Mouse (Mus musculus) lung, adult 2 months (tissue): ENCODE measurements around the gene Dcaf15. TPM values are rescaled to one million over a fixed set of nuclear protein-coding genes. Genes with fewer than 3 reads are reported as not detected.

Experiments
- DNase-seq: peaks from one replicate; pipeline ENCODE4 v3.0.0; 2022
- H3K4me1 ChIP-seq: fragments of 200-500 bp; 2 replicates; pipeline ENCODE4 v1.6.1; 2011; ENCODE audit warnings: low read length; ENCODE audit not compliant: control insufficient read depth, insufficient read depth
- H3K4me3 ChIP-seq: fragments of 200-500 bp; replicated peaks from 2 replicates; pipeline ENCODE3; 2011; ENCODE audit warnings: low read depth, mild to moderate bottlenecking, control low read depth, low read length; ENCODE audit errors: extremely low read depth
- CTCF ChIP-seq: fragments of 200-500 bp; IDR thresholded peaks from 2 replicates; pipeline ENCODE4 v1.5.1; 2011; ENCODE audit warnings: mild to moderate bottlenecking, low read length, control low read depth; ENCODE audit not compliant: insufficient read depth
- POLR2A ChIP-seq: fragments of 200-500 bp; IDR thresholded peaks from 2 replicates; pipeline ENCODE4 v1.6.1; 2011; ENCODE audit warnings: low read depth, mild to moderate bottlenecking, control low read depth, low read length, borderline replicate concordance; ENCODE audit errors: extremely low read depth
- WGBS: fragments of 180-500 bp; shearing (Covaris S2); methylation state at CpG from one replicate; pipeline ENCODE4 v1.1.7; 2018; 5-methylcytosine and 5-hydroxymethylcytosine counted together
- polyA plus RNA-seq: library from polyadenylated mRNA; depleted of rRNA; stranded (reverse); fragments of >200 nt; gene quantifications from 2 replicates; pipeline ENCODE4 v1.2.3, GENCODE M21; 2012

The Dcaf15 gene
- polyA plus RNA-seq, 1 experiment, result 42.5 TPM

DNA sequence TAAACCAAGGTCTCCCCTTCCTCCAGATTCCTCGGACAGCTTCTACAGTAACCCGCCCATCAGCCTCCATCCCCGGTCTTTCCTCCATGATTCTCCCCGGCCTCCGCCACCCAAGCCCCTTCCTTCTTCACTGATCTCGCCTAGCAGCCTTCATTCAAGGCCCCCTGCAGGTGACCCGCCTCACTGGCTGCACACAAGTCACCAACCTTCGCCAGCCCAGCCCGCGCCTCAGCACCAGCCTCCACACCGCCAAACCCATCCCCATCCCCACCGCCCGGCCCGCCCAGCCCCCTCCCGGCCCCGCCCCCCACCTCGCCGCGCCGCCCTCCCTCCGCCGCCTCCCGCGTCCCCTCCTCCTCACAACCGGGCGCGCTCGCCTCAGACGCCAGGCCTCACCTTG is 347 bp downstream of the Dcaf15 start:
- no peak for TF ChIP-seq CTCF
- TF ChIP-seq POLR2A, result no peak
- WGBS, result under 1% methylated on average over 28 of the region's 29 CpGs
- DNase-seq, result no peak

DNA sequence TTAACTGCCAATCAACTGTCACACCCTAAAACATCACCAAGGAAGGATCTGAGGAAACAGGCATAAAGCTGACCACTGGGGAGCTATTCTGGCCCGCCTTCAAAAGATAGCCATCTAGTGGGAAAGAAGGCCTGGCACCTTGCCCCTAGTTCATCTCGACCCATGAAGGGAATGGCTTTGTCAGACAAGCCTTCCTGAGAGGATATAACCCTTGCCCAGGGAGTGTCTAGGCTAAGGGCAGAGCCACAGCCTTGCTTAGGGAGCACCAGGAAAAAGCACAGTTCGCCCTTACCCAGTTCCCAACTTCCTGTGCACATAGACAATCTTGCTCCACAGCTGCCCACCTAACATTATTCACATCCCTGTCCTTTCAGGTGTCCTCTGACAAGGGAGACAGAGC is 967 bp downstream of the Dcaf15 start:
- DNase-seq, result no peak
- WGBS, result 25% methylated on average over 3 of the region's 3 CpGs
- Histone ChIP-seq H3K4me1 (peaks cover 3% of the 10 kb centered on the region; the same call in 1 of the 2 replicates), H3K4me3 (no peak overlapping the region)
- TF ChIP-seq POLR2A (no peak), CTCF (no peak)

More for the DNA sequence above, 347 bp downstream of the Dcaf15 start:
- Histone ChIP-seq H3K4me3 (peak overlapping the region; percentile 45), H3K4me1 (peaks cover 3% of the 10 kb centered on the region; the same call in 1 of the 2 replicates)

DNA sequence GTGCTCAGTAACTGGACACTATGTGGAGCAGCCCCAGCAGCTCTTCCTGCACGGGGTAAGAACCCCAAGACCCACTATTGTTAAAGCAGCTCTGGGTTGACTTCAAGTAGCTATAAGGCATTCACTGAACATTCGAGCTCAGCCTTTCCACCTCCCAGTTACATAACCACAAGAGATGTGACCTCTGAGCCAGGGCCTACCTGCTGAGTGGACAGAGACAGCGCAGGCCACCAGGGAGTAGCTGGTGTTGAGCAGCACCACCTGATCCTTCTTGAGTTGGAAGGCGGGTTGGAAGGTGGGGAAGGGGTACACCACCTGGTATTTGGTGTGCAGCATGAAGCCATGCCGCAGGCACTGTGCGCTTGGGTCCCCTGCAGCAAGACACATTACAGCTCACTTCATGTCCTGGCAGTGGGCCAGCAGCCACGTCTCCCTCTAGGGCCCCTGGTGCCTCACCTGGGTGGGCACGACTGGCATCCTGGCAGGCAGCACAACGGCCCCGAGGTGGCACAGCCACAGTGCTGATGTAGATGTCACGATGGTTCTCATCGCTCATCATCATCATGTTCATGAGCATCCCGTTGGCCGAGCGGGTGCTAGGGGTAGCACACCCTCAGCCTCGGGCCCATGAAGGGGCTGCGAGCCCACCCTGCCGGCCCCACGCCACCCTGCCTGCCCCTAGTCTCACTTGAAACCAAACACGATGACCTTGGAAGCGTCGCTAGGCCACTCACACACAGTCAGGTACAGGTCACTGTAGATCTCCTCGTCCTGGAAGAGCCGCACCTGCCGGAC is 2.9 kb downstream of the Dcaf15 start:
- TF ChIP-seq POLR2A (no peak), CTCF (no peak)
- WGBS, result 89% methylated on average over 25 of the region's 25 CpGs
- DNase-seq, result no peak
- Histone ChIP-seq H3K4me1 (peaks cover 3% of the 10 kb centered on the region; the same call in 1 of the 2 replicates), H3K4me3 (no peak overlapping the region)

DNA sequence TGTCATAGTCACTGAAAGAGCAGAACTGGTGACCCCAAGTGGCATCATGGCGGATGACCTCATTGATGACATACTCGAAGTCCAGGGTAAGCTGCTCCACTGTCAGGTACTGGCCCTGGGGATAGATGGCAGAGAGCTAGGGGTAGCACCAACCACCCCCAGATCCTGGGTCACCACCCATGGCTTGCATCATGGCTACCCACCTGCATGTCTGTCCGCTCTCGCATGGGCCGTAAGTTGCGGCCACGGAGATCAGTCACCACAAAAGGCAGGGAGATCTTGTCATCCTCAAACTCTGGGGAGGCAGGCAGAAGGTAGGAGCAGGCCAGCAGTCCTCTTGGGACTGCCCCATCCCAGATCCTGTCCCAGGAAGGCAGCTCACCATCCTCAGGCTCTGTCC is 6.2 kb downstream of the Dcaf15 start:
- TF ChIP-seq CTCF (no peak), POLR2A (no peak)
- H3K4me3 ChIP-seq, result no peak overlapping the region
- no peak for DNase-seq
- 92% methylated on average over 7 of the region's 7 CpGs for WGBS
- no peaks in the 10 kb centered on the region for H3K4me1 ChIP-seq

DNA sequence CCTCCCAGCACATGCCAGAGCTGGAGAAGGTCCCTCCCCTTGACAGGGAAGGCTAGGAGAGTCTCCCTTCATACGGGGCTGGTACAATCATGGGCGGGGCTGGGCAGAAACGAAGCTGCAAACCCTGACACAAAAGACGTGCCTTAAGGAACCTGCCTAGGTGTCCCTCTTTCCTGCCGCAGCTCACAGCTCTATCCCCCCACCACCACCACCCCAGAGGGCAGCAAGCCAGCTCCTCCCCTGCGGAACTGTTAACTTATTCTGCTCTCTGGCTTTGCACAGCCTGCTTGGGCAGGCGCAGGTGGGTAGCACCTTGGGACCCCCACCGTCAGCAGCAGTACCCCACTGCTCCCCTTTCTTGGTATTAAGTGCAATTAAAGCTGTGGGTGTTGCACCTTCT is 8.5 kb downstream of the Dcaf15 start:
- TF ChIP-seq POLR2A (no peak), CTCF (no peak)
- Histone ChIP-seq H3K4me1 (no peaks in the 10 kb centered on the region), H3K4me3 (no peak overlapping the region)
- no peak for DNase-seq
- 65% methylated on average over 8 of the region's 8 CpGs for WGBS

DNA sequence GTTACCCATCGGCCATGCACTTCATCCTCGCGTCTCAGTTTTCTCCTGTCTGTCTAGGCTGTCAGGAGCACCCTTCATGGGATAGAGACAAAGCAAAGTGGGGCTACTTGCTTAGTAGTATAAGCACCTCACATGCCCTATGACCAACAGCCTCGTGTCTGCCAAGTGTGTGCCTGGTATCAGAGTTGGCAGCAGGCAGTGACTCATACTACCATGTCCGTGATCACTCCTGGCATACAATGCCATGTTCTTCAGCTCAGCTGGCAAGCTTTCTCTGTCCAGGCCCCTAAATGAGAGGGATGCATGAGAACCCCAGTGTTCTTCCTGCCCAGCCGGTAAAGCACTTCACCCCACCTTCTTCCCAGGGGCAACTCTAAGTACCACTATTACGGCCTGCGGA is 14.0 kb downstream of the Dcaf15 start:
- TF ChIP-seq CTCF, result no peak
- no peak for TF ChIP-seq POLR2A
- 86% methylated on average over 8 of the region's 8 CpGs for WGBS
- H3K4me1 ChIP-seq, result no peaks in the 10 kb centered on the region
- no peak overlapping the region for H3K4me3 ChIP-seq
- DNase-seq, result no peak

DNA sequence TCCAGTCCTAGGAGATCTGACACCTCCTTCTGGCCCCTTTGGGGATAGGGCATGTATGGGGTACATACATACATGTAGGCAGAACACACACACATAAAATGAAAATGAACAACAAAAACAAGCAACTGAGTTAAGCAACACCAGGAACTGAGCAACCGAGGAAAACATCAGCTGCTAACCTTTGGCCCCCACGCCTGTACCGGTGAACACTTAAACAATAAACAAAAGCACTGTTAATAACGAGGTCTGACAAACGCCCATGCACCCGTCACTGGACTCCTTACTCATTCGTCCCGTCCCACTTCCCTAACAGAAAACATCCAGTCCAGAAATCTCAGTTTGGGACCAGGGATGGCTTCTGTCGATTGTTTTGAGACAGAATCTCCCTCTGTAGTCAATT is 15.3 kb downstream of the Dcaf15 start:
- Histone ChIP-seq H3K4me1 (no peaks in the 10 kb centered on the region), H3K4me3 (no peak overlapping the region)
- WGBS, result 67% methylated on average over 9 of the region's 9 CpGs
- TF ChIP-seq CTCF (no peak), POLR2A (no peak)
- DNase-seq, result no peak

DNA sequence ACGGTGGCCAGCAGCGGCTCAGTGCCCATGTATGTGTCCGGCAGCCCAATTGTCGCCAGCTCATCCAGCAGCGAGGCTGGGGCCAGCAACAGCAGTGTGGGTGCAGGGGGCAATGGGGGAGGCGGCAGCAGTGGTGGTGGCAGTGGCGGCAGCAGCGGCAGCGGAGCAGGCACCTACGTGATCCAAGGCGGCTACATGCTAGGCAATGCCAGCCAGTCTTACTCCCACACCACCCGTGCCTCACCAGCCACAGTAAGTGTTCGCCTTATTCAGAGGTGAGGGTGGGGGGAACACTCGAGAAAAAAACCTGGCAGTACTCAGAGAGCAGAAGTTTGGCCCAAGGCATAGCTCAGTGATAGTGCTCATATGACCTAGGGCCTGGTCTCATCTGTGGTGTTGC is 16.7 kb downstream of the Dcaf15 start:
- TF ChIP-seq POLR2A, result no peak
- TF ChIP-seq CTCF, result no peak
- no peak for DNase-seq
- Histone ChIP-seq H3K4me3 (no peak overlapping the region), H3K4me1 (no peaks in the 10 kb centered on the region)
- 94% methylated on average over 14 of the region's 14 CpGs for WGBS

DNA sequence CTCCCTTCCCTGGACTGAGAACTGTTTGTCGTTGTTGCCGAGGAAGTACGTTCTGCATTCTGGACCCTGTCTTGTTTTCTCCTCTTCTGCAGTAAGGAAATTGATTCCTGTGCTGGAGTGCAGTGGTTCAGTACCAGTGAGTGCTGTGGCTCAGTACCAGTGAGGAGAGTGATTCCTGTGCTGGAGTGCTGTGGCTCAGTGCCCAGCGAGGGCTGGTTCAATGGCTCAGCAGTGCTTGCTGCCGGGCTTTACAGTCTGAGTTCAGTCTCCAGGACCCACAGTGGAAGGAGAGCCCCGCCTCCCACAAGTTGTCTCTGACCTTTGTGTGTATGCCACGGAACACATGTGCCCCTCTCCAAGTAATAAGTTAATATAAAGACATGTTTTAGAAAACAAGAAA is 17.4 kb downstream of the Dcaf15 start:
- Histone ChIP-seq H3K4me1 (no peaks in the 10 kb centered on the region), H3K4me3 (no peak overlapping the region)
- no peak for DNase-seq
- WGBS, result 89% methylated on average over 7 of the region's 7 CpGs
- TF ChIP-seq POLR2A (no peak), CTCF (no peak)
